Mouse (Mus musculus) embryo, embryonic 9.5 days (tissue): ENCODE measurements around the gene Csrnp3.
A peak's percentile ranks its signal among the peaks of the same experiment; 100 is the strongest.

ENCODE experiments used
- DNase-seq: peaks from one replicate; pipeline ENCODE4 v3.0.0-alpha.2; 2017; ENCODE audit errors: extremely low spot score

The Csrnp3 gene

DNA sequence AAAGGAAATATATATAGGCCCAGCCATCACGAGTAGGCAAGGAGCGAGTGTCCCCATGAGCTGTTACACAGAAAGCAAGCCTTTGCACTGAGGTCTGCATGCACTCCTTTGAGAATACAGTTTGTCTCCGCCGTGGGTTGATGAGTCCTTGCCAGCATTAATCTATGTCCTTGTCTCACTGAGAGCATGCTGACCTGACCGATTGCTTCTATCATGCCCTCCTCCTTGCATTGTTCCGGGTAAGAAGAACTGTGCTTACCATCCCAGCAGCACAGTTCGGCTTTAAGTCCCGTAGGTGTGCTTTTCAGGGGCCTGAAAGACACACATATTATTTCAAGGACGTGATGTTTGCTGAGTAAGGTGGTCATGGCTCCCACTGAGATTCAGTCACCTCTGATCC is 173.1 kb downstream of the Csrnp3 start:
- DNase-seq, result no peak

DNA sequence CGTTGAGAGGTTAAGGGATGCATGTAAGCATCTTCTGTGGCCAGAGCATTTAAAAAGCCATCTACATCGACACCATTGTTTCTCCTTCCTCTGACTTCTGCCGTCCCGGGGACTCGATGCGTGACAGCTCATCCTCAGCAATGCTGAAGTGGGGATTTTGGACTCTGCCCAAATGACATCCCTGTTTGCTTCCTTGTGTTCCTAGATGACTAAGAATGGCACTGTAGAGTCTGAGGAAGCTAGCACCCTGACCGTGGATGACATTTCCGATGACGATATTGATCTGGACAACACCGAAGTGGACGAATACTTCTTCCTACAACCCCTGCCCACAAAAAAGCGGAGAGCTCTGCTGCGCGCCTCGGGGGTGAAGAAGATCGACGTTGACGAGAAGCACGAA is 173.7 kb downstream of the Csrnp3 start:
- no peak for DNase-seq

DNA sequence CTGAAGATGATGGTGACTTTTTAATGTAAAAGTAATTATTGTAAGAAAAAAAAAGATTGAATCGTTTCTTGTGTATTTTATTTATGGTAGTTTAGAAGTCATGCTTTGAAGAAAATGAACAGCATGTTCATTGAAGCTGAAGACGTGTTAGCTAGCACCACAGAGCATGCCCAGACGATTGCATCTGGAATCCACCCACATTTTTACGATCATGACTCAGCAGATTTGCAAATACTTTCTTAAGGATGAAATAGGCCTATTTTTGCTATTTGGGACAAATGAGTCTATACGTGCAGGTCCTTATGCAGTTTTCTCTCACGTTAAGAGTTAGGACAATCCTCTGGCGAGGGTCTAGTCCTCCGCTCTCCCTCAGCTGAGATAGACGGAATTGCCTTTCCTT is 177.9 kb downstream of the Csrnp3 start:
- no peak for DNase-seq

DNA sequence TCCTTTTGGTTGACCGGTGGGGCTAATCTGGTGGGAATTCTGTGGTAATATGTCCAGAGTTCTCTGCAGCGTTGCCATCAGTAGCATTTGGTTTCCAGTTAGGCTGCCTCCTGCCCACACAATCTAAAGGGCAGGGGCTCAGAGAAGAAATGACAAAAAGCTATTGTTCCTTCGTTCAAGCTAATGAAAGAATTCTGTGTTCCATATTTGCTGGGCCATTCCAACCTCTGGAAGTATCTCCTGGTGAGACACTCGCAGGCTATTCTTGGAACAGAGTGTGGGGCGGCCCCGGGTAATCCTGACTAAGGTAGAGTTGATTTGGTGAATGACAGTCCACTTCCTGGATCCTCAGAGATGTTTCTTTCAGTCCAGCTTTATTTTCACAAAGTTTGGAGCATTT is 179.3 kb downstream of the Csrnp3 start:
- no peak for DNase-seq

DNA sequence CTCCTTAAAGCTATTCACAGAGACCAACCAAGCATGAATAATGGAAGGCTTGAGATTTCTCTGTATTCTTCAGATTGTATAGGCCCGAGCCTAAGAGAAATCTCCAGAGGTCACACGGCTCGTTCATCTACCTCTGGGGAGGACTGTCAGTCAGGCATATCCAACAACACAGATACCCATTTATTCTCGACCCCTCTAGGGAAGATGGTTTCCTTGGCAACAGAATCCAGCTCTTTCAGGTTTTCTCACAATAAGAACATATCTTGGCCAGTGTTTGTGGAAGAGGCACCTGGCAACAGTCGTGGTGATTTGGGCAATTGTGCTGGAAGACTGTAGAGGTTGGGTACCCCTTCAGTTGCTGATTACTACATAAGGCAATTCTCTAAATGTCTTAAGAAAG is 183.2 kb downstream of the Csrnp3 start:
- DNase-seq, result peak; percentile 55

DNA sequence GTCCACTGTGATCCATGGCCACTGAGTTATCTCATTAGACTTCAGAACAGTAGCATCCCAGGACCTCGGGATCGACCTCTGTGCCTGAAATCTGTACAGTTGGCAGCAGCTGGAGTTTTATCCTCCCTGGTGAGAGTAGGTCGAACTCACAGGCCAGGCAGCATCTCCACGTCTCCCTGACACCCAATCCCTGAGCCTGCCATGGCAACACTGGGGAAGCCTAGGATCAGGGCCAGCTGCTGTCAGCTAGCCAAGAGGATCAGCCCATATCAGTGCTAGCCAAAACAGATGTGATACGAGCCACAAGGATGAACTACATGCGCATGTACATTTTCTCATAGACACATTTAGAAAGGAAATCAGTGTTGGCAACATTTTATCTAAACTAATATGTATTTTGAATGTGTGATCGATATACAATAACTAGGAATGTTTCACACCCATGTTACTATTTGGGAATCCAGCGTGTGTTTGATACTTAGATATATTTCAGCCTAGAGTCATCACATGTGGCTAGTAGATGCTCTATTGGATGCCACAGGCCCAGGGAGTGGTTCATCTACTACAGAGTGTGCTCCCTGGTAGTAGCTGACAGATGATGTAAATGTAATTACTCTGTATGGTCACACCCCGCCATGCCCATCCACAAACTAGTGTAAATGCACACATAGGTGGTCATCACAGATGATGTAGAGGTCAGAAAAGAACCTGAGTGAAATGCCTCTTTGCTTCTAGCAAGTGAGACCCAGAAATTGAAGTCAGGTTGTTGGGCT is 189.5 kb downstream of the Csrnp3 start:
- DNase-seq, result no peak

DNA sequence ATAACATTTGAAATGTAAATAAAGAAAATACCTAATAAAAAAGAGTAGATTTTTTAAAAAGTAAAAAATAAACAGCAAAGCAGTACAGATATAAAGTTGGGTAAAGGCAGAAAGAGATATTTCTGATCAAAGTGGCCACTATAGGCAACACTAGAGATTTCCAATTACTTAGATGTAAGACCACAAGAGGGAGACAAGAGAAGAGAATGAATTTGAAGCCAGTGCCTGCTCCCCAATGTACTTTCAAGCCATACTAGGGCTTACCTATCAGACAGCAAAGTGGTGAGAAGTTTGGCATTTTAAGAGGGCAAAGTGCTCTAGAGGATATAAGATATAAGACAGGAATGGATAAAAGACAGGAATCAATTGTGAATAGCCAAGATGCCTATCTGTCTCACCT is 195.0 kb downstream of the Csrnp3 start:
- DNase-seq, result no peak

DNA sequence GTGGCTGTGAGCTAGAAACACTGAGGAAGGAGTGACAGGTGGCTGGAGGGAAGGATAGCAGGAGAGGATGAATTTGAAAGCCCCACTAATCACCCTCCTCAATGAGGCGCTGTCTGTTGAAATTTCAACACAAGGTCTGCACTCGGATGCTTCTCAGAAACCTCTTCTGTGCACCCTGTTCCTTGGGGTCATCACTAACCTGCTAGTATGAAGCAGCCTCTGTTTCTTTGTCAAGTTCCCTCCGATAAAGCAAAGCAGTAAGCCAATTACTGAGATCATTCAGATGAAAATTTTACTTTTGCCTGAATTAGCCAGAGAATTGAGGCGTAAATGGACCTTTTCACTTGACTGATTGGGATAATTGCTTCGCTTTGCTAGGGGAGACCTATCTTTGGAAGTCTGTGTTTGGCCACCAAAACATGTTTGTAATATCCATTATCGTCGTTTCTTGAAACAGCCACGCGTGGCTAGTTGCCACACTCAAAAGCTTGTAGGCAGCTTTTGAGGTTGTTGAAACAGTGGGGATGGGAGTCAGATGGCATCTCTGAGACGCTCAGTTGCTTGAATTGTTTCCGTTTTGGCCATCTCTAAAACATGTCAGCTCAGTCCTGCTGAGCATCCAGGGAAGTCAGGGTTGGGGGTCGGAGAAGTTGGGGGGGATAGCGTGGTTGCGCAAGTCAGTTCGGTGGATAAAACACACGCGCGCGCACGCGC is 195.8 kb downstream of the Csrnp3 start:
- no peak for DNase-seq

DNA sequence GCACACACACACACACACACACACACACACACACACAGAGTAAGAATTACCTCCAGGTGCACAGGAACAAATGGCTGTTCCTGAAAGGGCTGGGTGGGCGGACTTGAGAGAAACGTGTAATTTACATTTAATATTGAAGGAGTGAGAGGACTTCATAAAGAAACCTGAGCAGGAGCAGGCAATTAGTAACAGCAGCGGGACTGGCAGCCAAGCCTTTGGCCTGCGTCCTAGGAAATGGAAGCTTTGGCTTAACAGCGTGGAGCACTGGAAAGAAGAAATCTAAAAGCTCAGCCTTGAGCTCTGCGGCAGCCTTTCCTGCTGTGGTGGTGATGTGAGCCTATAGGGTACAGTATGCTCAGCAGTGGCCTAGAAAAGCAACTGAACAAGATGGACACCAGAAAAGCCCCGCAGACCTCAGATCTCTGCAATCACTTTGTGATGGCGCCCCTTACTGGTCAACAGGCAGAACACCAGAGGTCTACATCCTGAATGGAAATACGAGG is 196.4 kb downstream of the Csrnp3 start:
- DNase-seq, result peak; percentile 51

DNA sequence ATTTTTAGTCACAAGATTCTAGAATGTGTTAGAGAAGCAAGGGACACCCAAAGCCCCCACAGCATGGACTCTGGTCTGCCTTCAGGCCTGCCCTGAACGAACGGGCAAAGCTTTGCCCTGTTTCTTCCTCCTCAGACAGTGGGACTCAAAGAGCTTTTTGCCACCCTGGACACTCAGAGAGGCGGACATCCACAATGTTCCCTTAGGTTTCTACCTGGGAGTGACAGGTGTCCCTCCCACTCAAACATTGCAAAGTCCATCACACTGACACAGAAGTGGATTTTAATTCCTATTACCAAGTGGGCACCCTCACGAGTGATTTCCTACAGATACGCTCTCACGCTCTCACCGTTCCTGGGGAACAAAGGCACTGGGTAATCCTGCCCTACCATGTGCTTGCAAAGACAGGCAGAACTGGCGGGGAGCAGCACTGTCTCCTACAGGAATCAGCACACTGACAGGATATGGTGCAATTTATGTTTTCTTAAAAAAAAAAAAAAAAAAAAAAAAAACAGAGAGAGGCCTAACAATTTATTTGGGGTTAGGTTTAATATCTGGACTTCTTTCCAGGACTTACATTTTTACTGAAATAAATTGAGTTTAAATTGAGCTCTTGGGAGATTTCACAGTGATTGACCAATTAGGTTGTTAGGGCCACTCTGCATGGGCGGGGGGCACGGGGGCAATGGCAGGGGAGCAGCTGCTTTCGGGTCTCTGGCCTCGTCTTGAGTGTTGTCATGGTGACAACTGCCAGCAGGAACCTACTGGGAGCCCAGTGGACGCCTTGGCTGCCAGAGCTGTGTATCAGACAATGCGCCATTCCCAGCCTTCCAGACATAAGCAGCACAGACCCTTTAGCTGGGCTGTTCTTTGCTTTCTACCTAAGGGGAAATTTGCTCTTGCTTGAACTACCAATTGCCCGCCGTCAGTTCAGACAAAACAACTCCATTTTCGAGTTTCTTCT is 198.2 kb downstream of the Csrnp3 start:
- DNase-seq, result peak; percentile 34

DNA sequence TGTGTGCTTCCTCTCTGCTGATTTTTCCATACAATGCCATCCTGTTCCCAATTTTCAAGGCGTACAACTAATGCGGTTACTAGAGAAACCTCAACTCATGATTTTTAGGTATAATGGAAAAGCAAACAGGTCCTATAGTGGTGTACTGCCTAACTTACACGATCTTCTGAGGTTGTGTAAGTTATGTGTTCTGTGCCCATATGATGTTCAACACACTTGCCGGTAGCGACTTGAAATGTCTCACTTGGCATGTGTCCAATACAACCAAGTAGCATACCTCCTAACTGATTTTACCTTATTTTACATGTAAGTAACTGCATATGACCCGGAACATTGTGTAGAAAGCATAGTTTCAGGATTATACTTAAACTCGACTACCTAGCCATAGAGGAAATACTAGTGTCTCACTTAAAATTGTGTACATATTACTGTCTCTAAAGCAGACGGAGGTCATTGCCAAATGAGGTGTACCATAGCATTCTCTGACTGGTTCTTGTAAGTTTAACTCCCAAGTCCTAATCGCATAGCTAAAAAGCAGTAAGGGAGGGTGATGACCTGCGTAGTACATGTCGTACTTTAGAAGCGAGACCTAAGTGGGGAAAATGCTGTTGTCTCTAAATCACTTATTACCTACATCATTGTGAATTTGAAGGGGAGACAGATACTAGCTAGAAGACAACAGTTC is 199.0 kb downstream of the Csrnp3 start:
- no peak for DNase-seq

DNA sequence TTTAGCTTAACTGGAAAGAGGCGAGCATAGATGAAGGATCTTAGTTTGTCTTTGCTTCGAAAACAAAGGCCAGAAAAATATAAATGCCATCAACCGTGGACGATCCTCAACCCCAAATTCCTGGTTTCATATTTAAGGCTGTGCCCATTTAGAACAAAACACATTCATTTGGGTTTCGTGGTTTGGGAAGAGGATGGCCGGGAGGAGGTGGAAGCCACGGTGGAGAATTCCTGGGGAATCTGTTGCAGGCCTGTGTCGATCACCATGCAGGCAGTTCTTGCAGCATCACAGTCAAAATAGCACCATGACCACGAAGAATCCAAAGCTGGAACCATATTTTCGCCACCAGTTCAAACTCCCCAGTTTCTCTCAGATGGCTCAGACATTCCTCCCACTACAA is 217.7 kb downstream of the Csrnp3 start:
- DNase-seq, result no peak

DNA sequence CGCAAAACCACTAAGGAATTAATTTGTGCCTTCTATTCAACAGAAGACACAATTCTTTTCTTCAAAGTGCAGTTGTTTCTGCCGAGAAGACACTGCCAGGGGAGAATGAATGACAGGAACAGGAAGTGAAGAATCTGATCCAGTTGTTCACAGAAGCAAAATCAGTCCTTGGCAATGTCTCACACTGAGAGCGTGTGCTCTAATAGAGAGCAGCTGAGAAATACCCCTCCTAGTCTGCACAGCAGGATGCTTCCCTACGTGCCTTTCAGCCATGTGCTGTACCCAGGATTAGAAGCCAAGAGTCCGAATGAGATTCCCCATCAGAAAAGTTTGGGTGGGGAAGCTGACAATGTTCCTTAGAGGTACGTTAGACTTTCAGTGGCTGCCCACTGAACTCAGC is 223.9 kb downstream of the Csrnp3 start:
- DNase-seq, result no peak

DNA sequence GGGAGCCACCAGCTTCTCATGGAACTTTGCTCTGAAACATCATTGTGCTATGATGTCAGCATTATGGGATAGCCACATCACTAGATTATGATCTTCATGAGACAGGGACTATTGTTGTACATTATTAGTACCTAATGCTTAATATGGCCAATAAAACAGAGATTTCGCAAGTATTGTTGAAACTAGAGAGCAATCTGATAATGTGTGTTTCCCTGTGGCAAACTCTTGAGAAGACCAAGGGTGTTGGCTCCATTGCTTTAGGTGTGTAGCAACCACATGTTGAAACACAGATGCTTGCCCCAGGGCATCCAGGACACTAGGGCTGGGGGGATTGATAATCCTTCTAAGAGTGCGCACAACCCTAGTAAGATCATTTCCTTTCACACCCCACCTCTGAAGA is 235.2 kb downstream of the Csrnp3 start:
- DNase-seq, result no peak
